Comparison of ENCODE assay signal across 26 mouse cellular contexts in genomic region chr4:131929146-131929545, GRCm38 (mm10). TPM values are rescaled to one million over a fixed set of nuclear protein-coding genes. Genes with fewer than 3 reads are reported as not detected.
DNase-seq lines count a peak whose midpoint lies in the region; TF ChIP-seq lines count a peak whose summit lies in the region.
"Had no signal": no experiment of that assay in that cellular context is flagged by ENCODE, and none has a peak within 500 bp of the region (broad histone marks: within the 10 kb centered on the region; RNA-seq: fewer than 3 reads in every experiment).

No protein-coding gene starts in this region.

- peaks cover 1% of the 10 kb centered on the region for H3K4me1 ChIP-seq in testis, adult 2 months (ENCODE audit: control insufficient read depth, insufficient read depth, low read length)

- H3K4me3 ChIP-seq in testis, adult 2 months (ENCODE audit: control insufficient read depth, low read depth, low read length), result no peak overlapping the region
- H3K4me3 ChIP-seq: embryonic facial prominence, embryonic 12.5 days; embryonic facial prominence, embryonic 15.5 days; gastrocnemius, adult 2 months; heart, embryonic 12.5 days; heart, embryonic 15.5 days had no signal

- H3K36me3 ChIP-seq in testis, adult 2 months (ENCODE audit: control insufficient read depth, insufficient read depth, low read length), result no peaks in the 10 kb centered on the region

- TF ChIP-seq CTCF in testis, adult 2 months (IDR thresholded peaks at IDR 0.05; ENCODE audit: control insufficient read depth, insufficient read depth, insufficient replicate concordance, low read depth, low read length), result no peak

- DNase-seq in adrenal gland, postnatal 14 days, result peak; percentile 39
- DNase-seq in adrenal gland, postnatal 25 days, result no peak
- no peak for DNase-seq in testis, postnatal 10 days (ENCODE audit: low spot score)
- DNase-seq in Muller cell, postnatal 12 days (ENCODE audit: inconsistent ontology term), result peak; percentile 59
- DNase-seq in embryo, embryonic 10 days (ENCODE audit: low spot score), result no peak
- DNase-seq: cerebellum, adult 11-12 months; cerebellum, adult 8-10 months; cerebellum, postnatal 10 days; forebrain, postnatal 0 days; gastrocnemius, adult 2 months; gastrocnemius, postnatal 14 days; heart, postnatal 14 days; heart, postnatal 4 days; kidney, adult 8-10 months had no signal

- peak overlapping the region; percentile 54 for H3K27ac ChIP-seq in testis, adult 2 months (ENCODE audit: control insufficient read depth, insufficient read depth, low read depth, low read length)
- H3K27ac ChIP-seq: embryonic facial prominence, embryonic 12.5 days; embryonic facial prominence, embryonic 15.5 days; gastrocnemius, adult 2 months; heart, embryonic 15.5 days; hindbrain, embryonic 14.5 days; hindbrain, postnatal 0 days had no signal

- no peak for TF ChIP-seq POLR2A in testis, adult 2 months (IDR thresholded peaks at IDR 0.05; ENCODE audit: control insufficient read depth, low read depth, low read length)

- H3K27me3 ChIP-seq in testis, adult 2 months (ENCODE audit: control insufficient read depth, insufficient read depth, low read length), result no peaks in the 10 kb centered on the region
- H3K27me3 ChIP-seq: embryonic facial prominence, embryonic 12.5 days; embryonic facial prominence, embryonic 15.5 days; heart, embryonic 12.5 days; heart, embryonic 15.5 days had no signal

RNA-seq across cellular contexts. Expression of gene Tmem200b, which starts 7.6 kb away (rescaled TPM):
- total RNA-seq in adrenal gland, postnatal 14 days (2021), result 8.7 TPM in 2 replicates
- 4.3 and 7.2 TPM in 2 replicates for total RNA-seq in adrenal gland, postnatal 25 days (2021)
- polyA plus RNA-seq in testis, adult 2 months (2012; rRNA removed), result 11.2 and 13.3 TPM in 2 replicates
- total RNA-seq: MEL had no signal
- polyA plus RNA-seq: activated CD4-positive, CD25-positive, alpha-beta regulatory T cell, adult 4 months; CD4-positive, CD25-positive, alpha-beta regulatory T cell, adult 4 months; forebrain, embryonic 14.5 days; inflammation-experienced regulatory T-cells, adult 6 months had no signal

RNA-seq across cellular contexts. Expression of gene Srsf4, which starts 55.7 kb away (rescaled TPM):
- 69.2 and 73.4 TPM in 2 replicates for total RNA-seq in adrenal gland, postnatal 14 days (2021)
- 70.9 and 71.7 TPM in 2 replicates for total RNA-seq in adrenal gland, postnatal 25 days (2021)
- polyA plus RNA-seq in testis, adult 2 months (2012; rRNA removed), result 41.6 and 44.1 TPM in 2 replicates

Comparison
In these comparisons a context has a peak if more than half of its experiments do, and no peak if none do; other contexts are left out.
1. DNase-seq: peak in adrenal gland, postnatal 14 days (single experiment) and Muller cell, postnatal 12 days (single experiment); none in adrenal gland, postnatal 25 days (single experiment), testis, postnatal 10 days (single experiment) and embryo, embryonic 10 days (single experiment).